Mouse (Mus musculus): Measurements from ENCODE around the gene Cyfip2. TPM values are rescaled to one million over a fixed set of nuclear protein-coding genes. Genes with fewer than 3 reads are reported as not detected.

Cyfip2 gene
- total RNA-seq, 2 experiments from 2014 or later = 29.5 to 35.3 TPM

DNA sequence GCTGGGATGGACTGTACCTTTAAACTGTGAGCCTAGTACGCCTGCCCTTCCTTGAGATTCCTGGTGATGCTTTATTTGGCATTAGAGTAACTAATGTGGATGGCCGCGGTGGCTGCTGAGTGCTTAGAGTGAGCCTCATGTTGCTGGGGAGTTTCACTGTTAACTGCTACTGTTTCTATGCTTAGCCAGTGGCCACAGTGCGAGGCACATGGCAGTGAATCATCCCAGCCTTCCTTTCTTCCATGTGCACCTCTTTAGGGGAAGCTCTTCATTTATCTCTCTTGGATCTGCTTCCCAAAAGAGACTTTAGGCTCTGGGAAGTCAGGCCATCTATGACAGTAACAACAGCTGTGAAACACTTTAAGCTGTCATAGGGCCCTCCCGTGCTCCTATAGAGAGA is 30.0 kb downstream of the Cyfip2 start:
- DNase-seq = no peak
- intact Hi-C loops (cut with DNase I) = loop anchor here (10.0 kb wide), 1 partner anchor 352 kb away; no protein-coding TSS in a partner anchor

DNA sequence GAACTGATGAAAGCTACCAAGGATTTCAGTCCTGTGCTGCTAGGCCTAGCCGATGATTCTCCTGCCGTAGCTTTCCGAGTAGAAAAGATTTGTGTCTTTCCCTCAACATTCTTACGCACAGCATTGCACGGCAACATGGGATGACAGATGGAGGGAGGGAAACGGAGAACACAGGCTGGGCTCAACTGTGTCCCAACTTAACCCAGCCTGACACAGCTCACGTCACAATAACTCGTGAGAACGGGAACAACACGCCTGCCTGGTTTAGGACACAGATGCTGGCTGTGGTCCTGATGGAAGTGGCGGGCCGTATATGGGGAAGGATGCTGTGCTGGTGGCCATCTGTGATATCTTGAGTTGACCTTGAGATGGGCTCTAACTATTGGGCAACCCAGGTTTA is 34.0 kb downstream of the Cyfip2 start:
- DNase-seq = no peak
- intact Hi-C loops (cut with DNase I) = no loop called here

DNA sequence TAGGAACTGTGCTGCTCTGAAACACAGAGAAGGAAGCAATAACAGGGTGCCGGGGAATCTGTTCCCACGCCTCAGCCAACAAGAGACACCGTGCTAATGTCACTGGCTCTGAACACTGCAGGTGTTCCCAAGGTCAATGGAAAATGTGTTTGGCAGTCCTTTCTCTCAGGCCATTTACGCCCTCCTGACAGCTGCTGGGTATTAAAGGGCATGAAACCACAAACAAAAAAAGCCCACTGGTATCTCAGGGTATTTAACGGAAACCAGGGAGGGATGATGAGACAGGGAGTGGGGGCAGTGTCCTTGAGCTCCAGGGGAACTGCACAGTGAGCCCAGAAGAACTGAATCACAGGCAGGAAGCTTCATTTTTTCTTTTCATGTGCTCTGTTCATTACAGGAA is 34.5 kb downstream of the Cyfip2 start:
- intact Hi-C loops (cut with DNase I) = no loop called here
- peak in 1 of 2 experiments; percentile 13 for DNase-seq

DNA sequence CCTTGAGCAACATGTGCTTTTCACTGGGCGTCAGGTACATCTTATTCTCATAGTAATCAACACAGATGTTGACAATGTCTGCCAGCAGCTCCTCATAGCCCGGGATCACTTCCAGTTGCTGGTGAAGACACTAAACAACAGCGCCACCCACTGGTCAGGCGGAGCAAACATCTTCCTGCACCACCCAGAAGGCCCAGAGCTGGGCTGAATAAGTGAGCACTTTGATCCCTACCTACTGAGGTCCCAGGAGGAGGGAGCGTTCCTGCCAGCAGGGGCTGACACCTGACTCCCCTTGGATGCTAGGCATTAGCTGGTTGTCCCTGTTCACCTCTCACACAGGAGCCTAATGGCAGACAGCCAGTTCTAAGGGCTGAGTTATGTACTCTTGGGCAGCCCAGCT is 35.9 kb downstream of the Cyfip2 start:
- intact Hi-C loops (cut with DNase I) = no loop called here
- peak; percentile 30 to 49 for DNase-seq

DNA sequence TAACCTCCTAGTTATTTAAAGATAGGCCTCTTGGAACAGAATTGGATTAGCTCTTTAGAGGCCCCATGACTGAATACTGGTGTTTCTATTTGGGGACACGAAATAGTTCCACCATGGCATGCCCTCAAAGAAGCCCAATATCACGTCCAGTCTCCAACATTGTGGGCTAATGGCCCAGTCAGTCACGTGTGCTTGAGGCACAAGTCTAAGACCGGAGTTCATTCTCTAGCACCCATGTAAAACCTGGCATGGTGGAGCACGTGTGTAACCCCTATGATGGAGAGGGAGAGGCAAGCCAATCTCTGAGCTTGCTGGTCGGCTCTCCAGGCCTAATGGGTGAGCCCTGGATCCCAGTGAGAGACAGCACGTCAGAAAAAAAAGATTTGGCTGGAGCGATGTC is 36.5 kb downstream of the Cyfip2 start:
- intact Hi-C loops (cut with DNase I) = no loop called here
- DNase-seq = peak; percentile 23 to 48

DNA sequence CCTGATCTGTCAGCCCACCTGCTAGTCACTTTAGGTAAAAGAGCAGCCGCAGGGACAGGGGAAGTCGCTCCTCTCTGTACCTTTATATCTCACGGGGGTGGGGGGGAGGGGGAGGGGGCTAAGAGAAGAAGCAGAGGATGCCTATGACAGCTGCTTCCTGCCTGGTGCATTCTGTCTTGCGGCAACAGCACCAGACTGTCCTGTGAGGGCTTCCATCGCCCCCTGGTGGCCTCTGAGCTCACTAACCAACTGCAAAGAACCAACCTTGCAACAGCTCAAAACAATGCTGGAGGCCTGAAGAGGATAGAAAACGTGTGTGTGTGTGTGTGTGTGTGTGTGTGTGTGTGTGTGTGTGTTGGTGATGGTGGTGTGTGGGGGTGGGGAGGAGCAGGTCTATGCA is 37.4 kb downstream of the Cyfip2 start:
- DNase-seq = peak; percentile 78 to 85
- intact Hi-C loops (cut with DNase I) = no loop called here

DNA sequence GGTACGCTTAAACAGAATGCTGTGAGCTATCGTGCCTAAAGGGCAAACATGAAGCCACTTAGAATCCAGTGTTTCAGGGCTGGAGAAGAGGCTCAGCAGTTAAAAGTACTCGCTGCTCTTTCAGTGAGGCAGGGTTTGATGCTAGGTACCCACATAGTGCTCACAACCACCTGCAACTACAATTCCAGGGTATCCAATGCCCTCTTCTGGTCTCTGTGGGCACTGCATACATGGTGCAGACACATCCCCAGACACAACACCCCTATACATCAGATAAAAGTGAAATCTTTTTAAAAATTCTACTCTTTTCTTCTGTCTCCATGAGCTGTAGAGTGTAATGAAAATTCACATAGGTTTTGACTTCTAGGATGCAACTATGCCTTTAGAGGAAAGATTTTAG is 38.7 kb downstream of the Cyfip2 start:
- intact Hi-C loops (cut with DNase I) = no loop called here
- DNase-seq = no peak

DNA sequence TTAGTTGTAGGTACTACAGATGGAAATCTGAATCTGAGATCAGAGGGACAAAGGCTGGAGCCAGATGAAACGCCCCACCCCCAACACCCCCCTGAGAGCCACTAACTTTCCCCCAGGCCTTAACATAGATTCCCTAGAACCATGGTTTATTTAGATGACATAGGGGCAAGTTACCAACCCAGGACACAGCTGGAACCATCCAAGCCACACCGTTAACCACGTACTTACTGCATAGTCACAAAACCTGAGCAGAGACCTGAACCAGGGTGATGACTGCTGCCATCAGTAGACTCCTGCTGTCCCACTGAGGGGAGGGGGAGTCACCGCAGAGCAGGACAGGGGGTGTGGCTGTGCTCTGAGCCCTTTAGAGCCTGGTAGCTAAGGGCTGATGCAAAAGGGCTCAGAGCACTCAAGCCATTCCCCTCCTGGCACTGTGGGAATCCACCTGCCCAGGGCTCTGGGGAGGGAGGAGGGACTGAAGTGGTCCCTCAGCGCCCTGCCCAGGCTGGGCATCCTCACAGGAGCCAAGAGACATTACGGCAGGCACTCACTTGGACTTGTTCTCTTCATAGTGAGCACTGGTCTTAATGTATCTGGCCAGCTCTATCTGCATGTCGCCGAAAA is 40.5 kb downstream of the Cyfip2 start:
- intact Hi-C loops (cut with DNase I) = no loop called here
- DNase-seq = no peak

DNA sequence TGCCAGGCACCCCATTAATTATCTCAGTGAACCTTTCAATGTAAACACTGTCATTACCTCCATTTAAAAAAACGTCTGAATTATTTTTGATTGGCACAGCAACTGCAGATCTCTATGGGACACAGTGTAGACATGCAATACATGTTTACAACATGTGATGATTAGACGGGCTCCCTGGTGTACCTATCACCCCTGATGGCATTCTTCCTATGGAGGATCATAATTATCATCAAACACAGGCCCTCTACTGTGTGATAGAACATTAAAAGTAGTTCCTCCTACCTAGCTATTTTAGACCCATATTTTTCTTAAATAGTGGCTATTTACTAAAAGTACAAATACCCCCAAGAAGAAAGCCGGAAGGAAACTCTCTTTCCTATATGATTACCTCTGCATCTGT is 42.8 kb downstream of the Cyfip2 start:
- intact Hi-C loops (cut with DNase I) = loop anchor here (1.0 kb wide), 1 partner anchor 161 kb away; no protein-coding TSS in a partner anchor
- no peak for DNase-seq

DNA sequence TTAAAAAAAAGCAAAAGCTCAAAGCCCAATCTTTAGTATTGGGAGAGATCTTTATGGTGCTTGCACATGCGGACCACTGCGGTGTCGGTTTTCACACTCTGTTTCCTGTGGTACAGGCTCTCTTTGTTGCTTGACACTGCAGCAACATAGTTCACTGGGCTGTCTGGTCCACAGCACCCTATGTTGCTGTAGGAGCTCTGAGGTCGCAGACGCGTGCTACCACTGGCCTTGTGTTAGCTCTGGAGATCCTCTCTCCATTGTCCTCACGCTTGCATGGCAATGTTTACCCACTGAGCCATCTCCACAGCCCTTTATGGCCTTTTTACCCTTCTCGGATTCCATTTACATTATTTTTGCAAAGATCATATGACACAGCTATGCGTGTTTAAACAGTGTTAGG is 43.3 kb downstream of the Cyfip2 start:
- DNase-seq = no peak
- intact Hi-C loops (cut with DNase I) = loop anchor here (1.0 kb wide), 1 partner anchor 162 kb away; no protein-coding TSS in a partner anchor

DNA sequence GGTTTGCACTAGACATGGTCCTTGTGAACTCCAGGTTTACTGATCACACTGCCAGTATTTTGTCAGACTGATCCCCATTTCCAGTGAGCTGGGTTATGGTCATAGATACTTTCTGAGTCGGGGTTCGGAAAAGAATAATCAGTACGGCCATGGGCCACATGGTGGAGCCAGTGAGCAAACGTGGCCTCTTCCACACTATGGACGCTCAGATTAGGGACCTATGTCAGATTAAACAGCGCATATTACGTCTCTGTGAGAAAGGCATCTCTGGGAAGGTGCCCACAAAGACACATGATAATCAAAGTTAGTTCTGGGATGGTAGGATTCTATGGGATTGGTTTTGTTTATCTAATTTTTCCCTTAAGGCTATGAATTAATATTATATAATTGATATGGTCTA is 43.7 kb downstream of the Cyfip2 start:
- intact Hi-C loops (cut with DNase I) = loop anchor here (1.0 kb wide), 1 partner anchor 162 kb away; no protein-coding TSS in a partner anchor
- DNase-seq = peak; percentile 38 to 70

DNA sequence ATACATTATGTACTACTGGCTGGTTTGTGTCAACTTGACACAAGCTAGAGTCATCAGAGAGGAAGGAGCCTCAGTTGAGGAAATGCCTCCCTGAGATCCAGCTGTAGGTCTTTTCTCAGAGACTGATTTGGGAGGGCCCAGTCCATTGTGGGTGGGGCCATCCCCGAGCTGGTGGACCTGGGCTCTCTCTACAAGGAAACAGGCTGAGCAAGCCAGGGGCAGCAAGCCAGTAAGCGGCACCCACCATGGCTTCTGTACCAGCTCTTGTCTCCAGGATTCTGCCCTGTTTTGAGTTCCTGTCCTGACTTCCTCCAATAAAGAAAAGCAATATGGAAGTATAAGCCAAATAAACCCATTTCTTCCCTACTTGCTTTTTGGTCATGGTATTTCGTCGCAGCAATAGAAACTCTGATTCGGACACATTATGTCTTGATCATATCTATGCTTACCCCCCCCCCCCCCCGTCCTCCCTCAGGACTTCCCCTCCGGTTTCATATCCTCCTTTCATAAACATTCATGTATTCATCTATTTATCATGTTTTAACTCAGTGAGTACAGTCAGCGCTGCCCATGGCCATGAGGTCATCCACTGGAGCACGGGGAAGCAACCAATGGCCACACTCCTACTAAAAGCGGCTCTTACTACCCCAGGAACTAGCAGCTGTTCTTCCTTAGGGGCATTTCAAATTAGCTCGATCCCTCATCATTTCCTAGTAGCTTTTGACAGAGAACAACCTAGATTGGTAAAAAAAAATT is 47.5 kb downstream of the Cyfip2 start:
- intact Hi-C loops (cut with DNase I) = no loop called here
- DNase-seq = no peak

DNA sequence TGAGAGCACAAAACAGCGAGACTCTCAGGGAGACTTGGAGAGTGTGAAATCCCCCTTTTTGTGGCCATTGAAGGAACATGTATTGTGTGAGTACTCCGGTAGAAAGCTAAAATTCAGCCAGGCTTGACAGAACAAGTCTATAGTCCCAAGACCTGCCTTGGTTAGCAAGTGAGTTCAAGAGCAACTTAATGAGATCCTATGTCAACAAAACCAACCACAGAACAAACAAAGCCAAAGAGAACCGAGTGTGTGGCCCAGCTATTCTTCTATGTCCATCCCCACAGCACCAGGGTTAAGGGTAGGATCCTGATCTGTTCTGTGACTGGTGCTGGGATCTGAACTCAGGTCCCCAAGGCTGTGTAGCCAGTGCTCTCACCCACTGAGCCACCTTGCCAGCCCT is 48.1 kb downstream of the Cyfip2 start:
- DNase-seq = no peak
- intact Hi-C loops (cut with DNase I) = no loop called here

DNA sequence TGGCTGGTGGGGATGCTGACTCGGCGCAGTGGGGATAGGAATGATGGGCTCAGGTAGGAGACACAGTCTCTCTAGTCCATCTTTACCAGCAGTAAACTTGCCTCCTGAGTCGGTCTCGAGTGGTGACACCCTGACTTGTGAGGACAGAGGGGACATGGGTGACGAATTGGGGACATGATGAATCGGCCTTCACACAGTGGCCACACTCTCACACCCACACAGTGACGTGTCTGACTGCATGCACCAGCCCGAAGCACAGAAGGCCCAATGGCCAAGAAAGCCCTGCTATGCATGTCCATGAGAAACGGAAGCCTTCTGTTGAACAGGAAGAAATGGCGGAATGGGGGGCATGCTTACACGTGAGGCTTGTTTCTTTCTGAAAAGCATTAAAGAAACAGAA is 49.4 kb downstream of the Cyfip2 start:
- DNase-seq = no peak
- intact Hi-C loops (cut with DNase I) = no loop called here

DNA sequence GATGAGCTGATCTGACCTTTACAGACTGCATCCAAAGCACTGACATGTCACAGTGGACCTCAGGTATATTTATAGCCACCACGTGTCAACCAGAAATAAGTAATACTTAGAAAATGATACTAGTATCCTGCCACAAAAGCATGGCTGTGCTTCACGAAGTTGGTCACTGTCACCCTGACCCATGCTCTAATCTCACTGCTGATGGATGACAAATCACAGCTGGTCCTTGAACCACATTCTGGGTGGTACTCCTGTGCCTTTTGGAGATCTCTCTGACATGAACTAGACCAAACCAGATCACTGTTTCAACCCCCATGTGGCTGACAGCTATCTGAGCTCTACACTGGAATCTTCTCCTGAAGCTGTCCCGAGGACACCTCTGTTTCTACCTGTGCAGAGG is 49.8 kb downstream of the Cyfip2 start:
- DNase-seq = no peak
- intact Hi-C loops (cut with DNase I) = no loop called here

DNA sequence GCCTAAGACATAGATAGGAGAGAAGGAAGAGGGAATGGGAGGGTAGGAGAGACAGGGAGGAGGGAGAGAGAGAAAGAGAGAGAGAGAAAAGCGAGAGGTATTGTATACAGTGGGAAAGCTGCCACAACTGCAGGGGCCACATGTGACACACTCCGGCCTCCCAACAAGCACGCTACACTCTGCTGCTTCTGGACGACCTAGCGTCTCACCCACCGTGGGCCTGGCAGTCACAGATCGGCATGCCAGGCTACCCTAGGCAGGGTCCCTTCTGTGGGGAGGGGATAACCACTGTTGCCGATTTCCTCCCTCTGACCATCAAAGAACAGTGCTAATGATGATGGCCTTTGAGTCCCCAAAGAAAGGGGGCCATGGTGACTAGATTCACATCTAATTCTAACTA is 53.9 kb downstream of the Cyfip2 start:
- intact Hi-C loops (cut with DNase I) = no loop called here
- DNase-seq = no peak

DNA sequence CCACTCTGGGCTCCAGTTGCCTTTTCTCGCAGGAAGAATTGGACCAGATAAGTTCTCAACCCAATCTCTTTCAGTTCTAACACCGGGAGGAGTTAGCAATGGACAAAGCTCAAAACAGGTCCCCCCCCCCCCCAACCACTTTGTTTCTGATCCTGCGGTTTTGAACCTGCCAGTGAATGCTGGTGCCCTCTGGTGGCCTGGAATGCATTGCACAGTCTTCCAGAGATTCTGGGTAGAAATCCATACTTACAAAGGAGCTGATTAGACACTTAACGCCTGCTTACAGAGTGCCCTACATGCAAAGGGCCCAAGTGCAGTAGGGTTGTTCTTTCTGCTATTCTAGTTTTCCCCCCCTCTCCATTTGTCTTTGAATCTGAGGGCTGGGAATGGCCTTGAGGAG is 54.5 kb downstream of the Cyfip2 start:
- intact Hi-C loops (cut with DNase I) = no loop called here
- DNase-seq = peak in 1 of 2 experiments; percentile 36

DNA sequence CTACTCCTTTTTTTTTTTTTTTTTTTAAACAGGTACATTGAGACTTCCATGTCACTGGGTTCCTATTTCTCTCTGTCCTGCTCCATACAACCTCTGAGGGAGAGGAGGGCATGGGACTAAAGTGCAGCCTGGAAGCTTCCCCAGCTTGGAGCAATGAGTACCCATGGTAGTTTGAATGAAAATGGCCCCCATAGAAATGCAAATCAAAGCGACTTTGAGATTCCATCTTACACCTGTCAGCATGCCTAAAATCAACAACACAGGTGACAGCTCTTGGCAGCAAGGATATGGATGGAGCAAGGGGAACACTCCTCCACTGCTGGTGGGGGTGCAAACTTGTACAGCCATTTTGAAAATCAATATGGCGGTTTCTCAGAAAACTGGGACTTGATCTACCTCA is 57.4 kb downstream of the Cyfip2 start:
- DNase-seq = no peak
- intact Hi-C loops (cut with DNase I) = no loop called here

DNA sequence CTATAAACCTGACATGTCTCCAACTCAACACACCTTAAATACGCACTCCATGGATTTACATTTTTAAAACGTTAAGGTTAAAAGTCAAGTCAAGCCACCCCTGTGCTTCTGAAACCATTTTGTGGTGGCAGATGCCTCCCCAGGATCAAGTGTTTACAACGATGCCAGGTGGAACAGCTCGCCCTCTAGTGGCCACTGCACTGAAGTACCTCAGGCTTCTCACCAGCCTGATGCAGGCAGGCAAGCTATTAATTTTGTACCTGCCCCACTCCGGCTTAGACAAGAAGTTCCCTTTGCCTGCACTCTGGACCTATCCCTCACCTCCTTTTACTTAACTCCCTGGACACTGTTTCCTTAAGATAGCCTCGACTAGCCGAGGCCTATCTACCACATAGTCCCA is 60.7 kb downstream of the Cyfip2 start:
- DNase-seq = peak; percentile 66 to 76
- intact Hi-C loops (cut with DNase I) = loop anchor here (2.0 kb wide), 1 partner anchor 305 kb away; no protein-coding TSS in a partner anchor

DNA sequence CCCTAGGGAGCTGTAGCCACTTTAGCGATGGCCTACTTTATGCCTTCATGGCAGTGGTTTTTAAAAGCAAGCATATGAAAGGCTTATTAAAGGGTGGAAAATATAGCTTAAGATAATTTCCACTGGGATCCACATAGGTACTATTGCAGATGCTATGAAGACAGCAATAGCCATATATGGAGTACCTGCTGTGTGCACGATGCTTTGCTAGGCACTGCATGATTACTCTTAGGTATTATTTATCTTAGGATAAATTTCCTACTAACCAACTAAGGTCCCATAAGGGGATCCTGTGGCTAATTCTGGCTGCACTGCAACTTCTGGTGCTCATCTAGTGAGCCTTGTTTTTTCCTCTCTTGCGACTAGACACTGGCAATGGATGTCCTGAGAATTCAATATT is 64.3 kb downstream of the Cyfip2 start:
- intact Hi-C loops (cut with DNase I) = no loop called here
- DNase-seq = no peak

DNA sequence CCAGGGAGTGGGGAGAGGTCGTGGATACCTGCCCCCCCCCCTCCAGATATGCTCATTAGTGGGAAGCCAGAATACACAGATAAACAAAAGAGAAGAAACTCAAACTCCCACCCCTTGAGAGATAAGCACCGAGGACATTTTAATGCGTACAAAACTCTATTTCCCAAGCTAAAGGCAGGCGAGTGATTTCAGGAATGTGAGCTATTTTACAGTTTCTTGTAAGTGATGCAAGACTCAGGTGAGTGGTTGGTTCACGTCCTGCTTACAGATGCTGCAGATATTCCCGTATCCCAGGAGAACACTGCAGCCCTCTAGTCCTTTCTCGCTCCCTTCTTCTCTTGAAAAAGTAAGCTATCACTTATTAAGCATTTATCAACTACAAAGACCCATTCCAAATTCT is 66.3 kb downstream of the Cyfip2 start:
- no peak for DNase-seq
- intact Hi-C loops (cut with DNase I) = no loop called here

DNA sequence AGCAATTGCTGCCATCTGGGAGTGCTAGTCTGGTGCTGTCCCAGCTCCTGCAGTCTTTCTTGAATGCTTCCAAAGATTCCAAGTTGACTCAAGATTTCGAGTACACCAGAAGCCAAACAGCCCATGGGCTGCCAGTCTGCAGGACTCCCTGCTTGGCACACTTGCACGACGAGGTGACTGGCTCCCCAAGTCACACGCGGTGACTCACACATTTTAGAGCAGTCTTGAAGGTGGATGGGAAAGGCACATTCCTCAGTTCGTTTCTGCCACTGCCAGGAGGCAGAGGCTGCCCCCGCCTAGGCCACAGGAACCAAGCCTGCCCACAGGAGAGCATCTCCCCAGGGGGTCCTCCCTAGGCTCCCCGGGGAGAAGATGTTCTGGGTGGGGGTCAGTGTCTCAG is 66.7 kb downstream of the Cyfip2 start:
- DNase-seq = no peak
- intact Hi-C loops (cut with DNase I) = no loop called here

Measured in heart, postnatal 10 days (tissue).